Mouse (Mus musculus) liver, embryonic 16.5 days (tissue): Measurements from ENCODE around the gene Olfr701. TPM values are rescaled to one million over a fixed set of nuclear protein-coding genes. Genes with fewer than 3 reads are reported as not detected.

Source experiments
- ATAC-seq: fragments of 200-750 bp; cut with Nextera tagmentation; 2 replicates; pipeline ENCODE4 v1.8.0; 2017; ENCODE audit warnings: low read depth, mild to moderate bottlenecking, moderate number of reproducible peaks, moderate library complexity
- H3K27ac ChIP-seq: fragments of 300-500 bp; sonication (generic); 2 replicates; pipeline ENCODE4 v1.5.1; 2014; ENCODE audit warnings: mild to moderate bottlenecking, low read length
- H3K27me3 ChIP-seq: fragments of 300-500 bp; sonication (generic); 2 replicates; pipeline ENCODE4 v1.6.1; 2014; ENCODE audit warnings: low read depth, low read length, mixed read lengths; ENCODE audit not compliant: control insufficient read depth, insufficient read depth
- H3K36me3 ChIP-seq: fragments of 300-500 bp; sonication (generic); 2 replicates; pipeline ENCODE4 v1.6.1; 2014; ENCODE audit warnings: mild to moderate bottlenecking; ENCODE audit not compliant: control insufficient read depth, insufficient read depth
- H3K4me1 ChIP-seq: fragments of 300-500 bp; sonication (generic); 2 replicates; pipeline ENCODE4 v1.6.1; 2014; ENCODE audit warnings: low read depth, low read length, mixed read lengths; ENCODE audit not compliant: control insufficient read depth
- H3K4me2 ChIP-seq: fragments of 300-500 bp; sonication (generic); 2 replicates; pipeline ENCODE4 v1.6.1; 2014; ENCODE audit warnings: low read depth, low read length, mixed read lengths
- H3K4me3 ChIP-seq: fragments of 300-500 bp; sonication (generic); 2 replicates; pipeline ENCODE4 v1.5.1; 2014; ENCODE audit warnings: low read depth, mild to moderate bottlenecking, low read length
- H3K9ac ChIP-seq: fragments of 300-500 bp; sonication (generic); 2 replicates; pipeline ENCODE4 v1.6.1; 2014; ENCODE audit warnings: low read depth, low read length
- H3K9me3 ChIP-seq: fragments of 300-500 bp; sonication (generic); replicated peaks from 2 replicates; pipeline ENCODE4 v1.6.1; 2016; ENCODE audit warnings: low read length; ENCODE audit not compliant: control insufficient read depth
- WGBS: fragments of 180-500 bp; shearing (Covaris S2); extraction: QIAGEN DNeasy Blood & Tissue Kit; methylation state at CpG from one replicate; pipeline ENCODE4 v1.1.7; 2014; ENCODE audit not compliant: insufficient replicate concordance; 5-methylcytosine and 5-hydroxymethylcytosine counted together
- polyA plus RNA-seq: library from polyadenylated mRNA; unstranded; fragments of >200 nt; fragmentation: Nextera tagmentation; extraction: Ambion mirVana; gene quantifications from 2 replicates; pipeline ENCODE4 v1.2.1, GENCODE M21; 2015

The Olfr701 gene
- polyA plus RNA-seq, result not detected in 2 replicates

GRCm38 (mm10) chr7:106813829-106814228 is at the start of gene Olfr701:
TSS of gene Olfr701 (plus strand) at chr7:106814129.
- H3K36me3 ChIP-seq, result no peaks in the 10 kb centered on the region
- H3K9me3 ChIP-seq, result no peaks in the 10 kb centered on the region
- H3K9ac ChIP-seq, result no peak within 1 kb of the TSS
- ATAC-seq, result no peak
- H3K4me3 ChIP-seq, result no peak within 1 kb of the TSS
- 35% methylated on average over 2 of the region's 2 CpGs for WGBS
- no peaks in the 10 kb centered on the region for H3K4me1 ChIP-seq
- H3K27me3 ChIP-seq, result no peaks in the 10 kb centered on the region
- no peak within 1 kb of the TSS for H3K27ac ChIP-seq
- no peak within 1 kb of the TSS for H3K4me2 ChIP-seq

- H3K27ac ChIP-seq, result no peak overlapping the region
- H3K36me3 ChIP-seq, result no peaks in the 10 kb centered on the region
- H3K9ac ChIP-seq, result no peak overlapping the region
- H3K4me1 ChIP-seq, result no peaks in the 10 kb centered on the region
- ATAC-seq, result no peak
- H3K9me3 ChIP-seq, result no peaks in the 10 kb centered on the region
- no peak overlapping the region for H3K4me2 ChIP-seq
- no peak overlapping the region for H3K4me3 ChIP-seq
- no peaks in the 10 kb centered on the region for H3K27me3 ChIP-seq
These were observed 25.6 kb upstream of the Olfr701 start for GRCm38 (mm10) chr7:106788330-106788729.

GRCm38 (mm10) chr7:106793098-106793497 is 20.8 kb upstream of the Olfr701 start, which contains the start of gene Olfr699:
TSS of gene Olfr699 (minus strand) at chr7:106793198.
- Histone ChIP-seq H3K9ac (no peak within 1 kb of the TSS), H3K4me1 (no peaks in the 10 kb centered on the region)

GRCm38 (mm10) chr7:106808734-106809133 is 5.2 kb upstream of the Olfr701 start, which contains the start of gene Olfr700:
TSS of gene Olfr700 (minus strand) at chr7:106808834.
- no peak for ATAC-seq
- no peak within 1 kb of the TSS for H3K4me3 ChIP-seq
- no peaks in the 10 kb centered on the region for H3K4me1 ChIP-seq
- 67% methylated on average over 1 of the region's 1 CpGs for WGBS
- H3K9ac ChIP-seq, result no peak within 1 kb of the TSS
- no peaks in the 10 kb centered on the region for H3K27me3 ChIP-seq
- H3K9me3 ChIP-seq, result no peaks in the 10 kb centered on the region
- H3K4me2 ChIP-seq, result no peak within 1 kb of the TSS
- H3K27ac ChIP-seq, result no peak within 1 kb of the TSS
- no peaks in the 10 kb centered on the region for H3K36me3 ChIP-seq

More at GRCm38 (mm10) chr7:106793098-106793497, 20.8 kb upstream of the Olfr701 start, which contains the start of gene Olfr699:
- Histone ChIP-seq H3K36me3 (no peaks in the 10 kb centered on the region), H3K27ac (no peak within 1 kb of the TSS), H3K9me3 (no peaks in the 10 kb centered on the region), H3K4me3 (no peak within 1 kb of the TSS), H3K27me3 (no peaks in the 10 kb centered on the region), H3K4me2 (no peak within 1 kb of the TSS)
- no peak for ATAC-seq
- WGBS, result 45% methylated on average over 1 of the region's 1 CpGs

GRCm38 (mm10) chr7:106815775-106816174 is 1.8 kb downstream of the Olfr701 start:
- Histone ChIP-seq H3K4me1 (no peaks in the 10 kb centered on the region), H3K9ac (no peak overlapping the region), H3K4me3 (no peak overlapping the region), H3K27me3 (no peaks in the 10 kb centered on the region), H3K9me3 (no peaks in the 10 kb centered on the region), H3K4me2 (no peak overlapping the region), H3K27ac (no peak overlapping the region), H3K36me3 (no peaks in the 10 kb centered on the region)
- 18% methylated on average over 2 of the region's 2 CpGs for WGBS
- ATAC-seq, result no peak

- H3K4me2 ChIP-seq, result no peak overlapping the region
- no peak overlapping the region for H3K9ac ChIP-seq
- H3K27ac ChIP-seq, result no peak overlapping the region
- H3K27me3 ChIP-seq, result no peaks in the 10 kb centered on the region
- no peaks in the 10 kb centered on the region for H3K9me3 ChIP-seq
- ATAC-seq, result no peak
- no peak overlapping the region for H3K4me3 ChIP-seq
- no peaks in the 10 kb centered on the region for H3K4me1 ChIP-seq
- H3K36me3 ChIP-seq, result no peaks in the 10 kb centered on the region
These were observed 4.5 kb downstream of the Olfr701 start for GRCm38 (mm10) chr7:106818414-106818813.

- Histone ChIP-seq H3K36me3 (no peaks in the 10 kb centered on the region), H3K4me1 (no peaks in the 10 kb centered on the region), H3K4me3 (no peak within 1 kb of the TSS), H3K9ac (no peak within 1 kb of the TSS), H3K27ac (no peak within 1 kb of the TSS), H3K9me3 (no peaks in the 10 kb centered on the region), H3K27me3 (no peaks in the 10 kb centered on the region), H3K4me2 (no peak within 1 kb of the TSS)
- ATAC-seq, result no peak
These were observed 19.9 kb downstream of the Olfr701 start, which contains the start of gene Olfr702 for GRCm38 (mm10) chr7:106833793-106834192. TSS of gene Olfr702 (minus strand) at chr7:106833893.

GRCm38 (mm10) chr7:106843060-106843459 is 29.1 kb downstream of the Olfr701 start, which contains the start of gene Olfr703:
TSS of gene Olfr703 (plus strand) at chr7:106843360.
- no peaks in the 10 kb centered on the region for H3K27me3 ChIP-seq
- no peaks in the 10 kb centered on the region for H3K36me3 ChIP-seq
- H3K9me3 ChIP-seq, result no peaks in the 10 kb centered on the region
- H3K9ac ChIP-seq, result no peak within 1 kb of the TSS
- no peak within 1 kb of the TSS for H3K27ac ChIP-seq
- WGBS, result 35% methylated on average over 2 of the region's 2 CpGs
- no peak within 1 kb of the TSS for H3K4me2 ChIP-seq
- no peak within 1 kb of the TSS for H3K4me3 ChIP-seq
- ATAC-seq, result no peak
- no peaks in the 10 kb centered on the region for H3K4me1 ChIP-seq

GRCm38 (mm10) chr7:106862885-106863284 is 49.0 kb downstream of the Olfr701 start, which contains the start of gene Olfr704:
TSS of gene Olfr704 (plus strand) at chr7:106863185.
- Histone ChIP-seq H3K4me2 (no peak within 1 kb of the TSS), H3K4me1 (no peaks in the 10 kb centered on the region), H3K27ac (no peak within 1 kb of the TSS), H3K36me3 (no peaks in the 10 kb centered on the region), H3K4me3 (no peak within 1 kb of the TSS), H3K9me3 (no peaks in the 10 kb centered on the region), H3K27me3 (no peaks in the 10 kb centered on the region), H3K9ac (no peak within 1 kb of the TSS)
- no peak for ATAC-seq
